Mouse (Mus musculus) erythroblast, embryonic 14.5 days (primary cell): ENCODE measurements around the gene Dennd1a.

Experiments
- GATA1 ChIP-seq: IDR thresholded peaks from 2 replicates; pipeline ENCODE4 v1.6.1; 2012; ENCODE audit warnings: low read length, inconsistent platforms, mixed read lengths
- TAL1 ChIP-seq: IDR thresholded peaks from 3 replicates; pipeline ENCODE4 v1.6.1; 2012; ENCODE audit warnings: low read length, inconsistent platforms, mixed read lengths

DNA sequence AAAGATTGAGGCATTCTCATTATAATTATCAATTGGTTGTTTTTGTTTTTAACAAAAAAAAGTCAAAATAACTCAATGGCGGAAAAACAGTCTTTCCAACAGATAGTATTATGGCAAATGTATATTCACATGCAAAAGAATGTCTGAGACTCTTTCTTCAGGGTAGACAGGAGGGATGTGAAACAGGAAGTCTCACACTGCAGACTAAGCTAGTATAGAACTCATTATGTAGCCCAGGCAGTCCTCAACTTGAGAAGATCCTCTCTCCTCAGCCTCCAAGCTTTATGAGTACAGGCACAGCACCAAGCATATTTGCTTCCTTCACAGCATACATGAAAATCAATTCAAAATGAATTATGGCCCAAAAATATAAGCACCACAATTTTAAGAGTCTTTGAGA is 79.4 kb downstream of the Dennd1a start:
- no peak for TF ChIP-seq GATA1
- TF ChIP-seq TAL1: no peak
